Mouse (Mus musculus) embryonic facial prominence, embryonic 13.5 days (tissue): ENCODE measurements around the gene Rbbp6. TPM values are rescaled to one million over a fixed set of nuclear protein-coding genes. Genes with fewer than 3 reads are reported as not detected.

Source experiments
- ATAC-seq: fragments of 200-750 bp; cut with Nextera tagmentation; 2 replicates; pipeline ENCODE4 v1.8.0; 2017; ENCODE audit warnings: low read depth; ENCODE audit not compliant: insufficient number of reproducible peaks, insufficient read depth, low FRiP score, low TSS enrichment
- H3K27ac ChIP-seq: fragments of 300-500 bp; sonication (generic); 2 replicates; pipeline ENCODE4 v1.5.1; 2015; ENCODE audit warnings: moderate library complexity, mild to moderate bottlenecking, inconsistent platforms
- H3K27me3 ChIP-seq: fragments of 300-500 bp; sonication (generic); 2 replicates; pipeline ENCODE4 v1.6.1; 2015; ENCODE audit warnings: mild to moderate bottlenecking, inconsistent platforms
- H3K36me3 ChIP-seq: fragments of 300-500 bp; sonication (generic); 2 replicates; pipeline ENCODE4 v1.6.1; 2015; ENCODE audit warnings: mild to moderate bottlenecking, inconsistent platforms
- H3K4me1 ChIP-seq: fragments of 300-500 bp; sonication (generic); 2 replicates; pipeline ENCODE4 v1.6.1; 2015; ENCODE audit warnings: inconsistent platforms
- H3K4me2 ChIP-seq: fragments of 300-500 bp; sonication (generic); 2 replicates; pipeline ENCODE4 v1.6.1; 2015; ENCODE audit warnings: moderate library complexity, mild to moderate bottlenecking, inconsistent platforms
- H3K4me3 ChIP-seq: fragments of 300-500 bp; sonication (generic); 2 replicates; pipeline ENCODE4 v1.5.1; 2015; ENCODE audit warnings: mild to moderate bottlenecking, inconsistent platforms
- H3K9ac ChIP-seq: fragments of 300-500 bp; sonication (generic); 2 replicates; pipeline ENCODE4 v1.6.1; 2015; ENCODE audit warnings: mild to moderate bottlenecking, inconsistent platforms
- H3K9me3 ChIP-seq: fragments of 300-500 bp; sonication (generic); 2 replicates; pipeline ENCODE4 v1.6.1; 2016; ENCODE audit warnings: inconsistent platforms
- WGBS: fragments of 180-500 bp; shearing (Covaris S2); methylation state at CpG from one replicate; pipeline ENCODE4 v1.1.7; 2015; ENCODE audit warnings: mixed read lengths; 5-methylcytosine and 5-hydroxymethylcytosine counted together
- polyA plus RNA-seq: library from polyadenylated mRNA; unstranded; fragments of >200 nt; fragmentation: Nextera tagmentation; extraction: Ambion mirVana; gene quantifications from 2 replicates; pipeline ENCODE4 v1.2.1, GENCODE M21; 2015

The Rbbp6 gene
- 41.0 and 42.7 TPM in 2 replicates for polyA plus RNA-seq

- ATAC-seq, result no peak
- no peak within 1 kb of the TSS for H3K27ac ChIP-seq
- H3K9ac ChIP-seq, result no peak within 1 kb of the TSS
- no peaks in the 10 kb centered on the region for H3K36me3 ChIP-seq
- no peaks in the 10 kb centered on the region for H3K4me1 ChIP-seq
- WGBS, result 74% methylated on average over 5 of the region's 5 CpGs
- no peaks in the 10 kb centered on the region for H3K9me3 ChIP-seq
- no peaks in the 10 kb centered on the region for H3K27me3 ChIP-seq
- H3K4me3 ChIP-seq, result no peak within 1 kb of the TSS
- no peak within 1 kb of the TSS for H3K4me2 ChIP-seq
Measured at GRCm38 (mm10) chr7:122965386-122965785, at the start of gene Rbbp6. Gene Rbbp6, plus strand, starts transcription at chr7:122965686.

GRCm38 (mm10) chr7:122919728-122920582 is 45.5 kb upstream of the Rbbp6 start:
- no peak for ATAC-seq
- no peak overlapping the region for H3K27ac ChIP-seq
- H3K4me3 ChIP-seq, result no peak overlapping the region
- H3K27me3 ChIP-seq, result no peaks in the 10 kb centered on the region
- H3K4me2 ChIP-seq, result no peak overlapping the region
- no peaks in the 10 kb centered on the region for H3K4me1 ChIP-seq
- H3K9me3 ChIP-seq, result no peaks in the 10 kb centered on the region
- WGBS, result 44% methylated on average over 13 of the region's 13 CpGs
- H3K9ac ChIP-seq, result no peak overlapping the region
- no peaks in the 10 kb centered on the region for H3K36me3 ChIP-seq

- Histone ChIP-seq H3K4me3 (no peak overlapping the region), H3K9ac (no peak overlapping the region), H3K4me2 (no peak overlapping the region), H3K27ac (no peak overlapping the region), H3K4me1 (no peaks in the 10 kb centered on the region), H3K36me3 (no peaks in the 10 kb centered on the region), H3K9me3 (no peaks in the 10 kb centered on the region), H3K27me3 (no peaks in the 10 kb centered on the region)
- 74% methylated on average over 9 of the region's 9 CpGs for WGBS
- no peak for ATAC-seq
Measured at GRCm38 (mm10) chr7:122921537-122921936, 43.9 kb upstream of the Rbbp6 start.

- no peaks in the 10 kb centered on the region for H3K36me3 ChIP-seq
- 73% methylated on average over 3 of the region's 3 CpGs for WGBS
- no peak overlapping the region for H3K9ac ChIP-seq
- no peak for ATAC-seq
- H3K4me2 ChIP-seq, result no peak overlapping the region
- H3K4me3 ChIP-seq, result no peak overlapping the region
- no peaks in the 10 kb centered on the region for H3K4me1 ChIP-seq
- no peak overlapping the region for H3K27ac ChIP-seq
- no peaks in the 10 kb centered on the region for H3K9me3 ChIP-seq
- H3K27me3 ChIP-seq, result no peaks in the 10 kb centered on the region
Measured at GRCm38 (mm10) chr7:122924256-122924655, 41.2 kb upstream of the Rbbp6 start.

GRCm38 (mm10) chr7:122930494-122930893 is 35.0 kb upstream of the Rbbp6 start:
- ATAC-seq, result no peak
- H3K4me3 ChIP-seq, result no peak overlapping the region
- H3K4me1 ChIP-seq, result no peaks in the 10 kb centered on the region
- WGBS, result 43% methylated on average over 3 of the region's 3 CpGs
- H3K36me3 ChIP-seq, result no peaks in the 10 kb centered on the region
- no peak overlapping the region for H3K9ac ChIP-seq
- no peaks in the 10 kb centered on the region for H3K9me3 ChIP-seq
- no peak overlapping the region for H3K27ac ChIP-seq
- H3K4me2 ChIP-seq, result no peak overlapping the region
- H3K27me3 ChIP-seq, result no peaks in the 10 kb centered on the region

- H3K9ac ChIP-seq, result no peak overlapping the region
Measured at GRCm38 (mm10) chr7:122932171-122932570, 33.3 kb upstream of the Rbbp6 start.

GRCm38 (mm10) chr7:122936626-122937025 is 28.9 kb upstream of the Rbbp6 start:
- no peaks in the 10 kb centered on the region for H3K9me3 ChIP-seq
- no peaks in the 10 kb centered on the region for H3K4me1 ChIP-seq
- no peak overlapping the region for H3K27ac ChIP-seq
- no peaks in the 10 kb centered on the region for H3K36me3 ChIP-seq
- no peak overlapping the region for H3K4me2 ChIP-seq
- H3K27me3 ChIP-seq, result no peaks in the 10 kb centered on the region
- no peak overlapping the region for H3K4me3 ChIP-seq
- H3K9ac ChIP-seq, result no peak overlapping the region
- no peak for ATAC-seq

More at GRCm38 (mm10) chr7:122932171-122932570, 33.3 kb upstream of the Rbbp6 start:
- no peak for ATAC-seq
- no peak overlapping the region for H3K4me3 ChIP-seq
- no peak overlapping the region for H3K27ac ChIP-seq
- H3K4me1 ChIP-seq, result no peaks in the 10 kb centered on the region
- no peaks in the 10 kb centered on the region for H3K36me3 ChIP-seq
- H3K9me3 ChIP-seq, result no peaks in the 10 kb centered on the region
- 46% methylated on average over 1 of the region's 1 CpGs for WGBS
- H3K4me2 ChIP-seq, result no peak overlapping the region
- H3K27me3 ChIP-seq, result no peaks in the 10 kb centered on the region

- H3K27ac ChIP-seq, result no peak overlapping the region
- no peak overlapping the region for H3K4me3 ChIP-seq
- H3K36me3 ChIP-seq, result no peaks in the 10 kb centered on the region
- H3K9ac ChIP-seq, result no peak overlapping the region
- H3K4me1 ChIP-seq, result no peaks in the 10 kb centered on the region
- H3K27me3 ChIP-seq, result no peaks in the 10 kb centered on the region
- 69% methylated on average over 1 of the region's 1 CpGs for WGBS
- no peak for ATAC-seq
- no peaks in the 10 kb centered on the region for H3K9me3 ChIP-seq
- H3K4me2 ChIP-seq, result no peak overlapping the region
Measured at GRCm38 (mm10) chr7:122938197-122938596, 27.3 kb upstream of the Rbbp6 start.

GRCm38 (mm10) chr7:122939181-122939580 is 26.3 kb upstream of the Rbbp6 start:
- no peak overlapping the region for H3K27ac ChIP-seq
- no peak overlapping the region for H3K4me2 ChIP-seq
- no peak overlapping the region for H3K9ac ChIP-seq
- H3K27me3 ChIP-seq, result no peaks in the 10 kb centered on the region
- 79% methylated on average over 3 of the region's 3 CpGs for WGBS
- H3K4me3 ChIP-seq, result no peak overlapping the region
- H3K9me3 ChIP-seq, result no peaks in the 10 kb centered on the region
- no peaks in the 10 kb centered on the region for H3K36me3 ChIP-seq
- no peaks in the 10 kb centered on the region for H3K4me1 ChIP-seq
- ATAC-seq, result no peak

- Histone ChIP-seq H3K27ac (no peak overlapping the region), H3K4me1 (no peaks in the 10 kb centered on the region), H3K4me2 (peak overlapping the region; percentile 28; the same call in 1 of the 2 replicates), H3K36me3 (no peaks in the 10 kb centered on the region), H3K4me3 (peak overlapping the region; percentile 5; the same call in 1 of the 2 replicates), H3K9me3 (no peaks in the 10 kb centered on the region), H3K9ac (no peak overlapping the region), H3K27me3 (no peaks in the 10 kb centered on the region)
- WGBS, result 16% methylated on average over 12 of the region's 12 CpGs
- ATAC-seq, result no peak
Measured at GRCm38 (mm10) chr7:122940371-122941075, 25.0 kb upstream of the Rbbp6 start.

- ATAC-seq, result no peak
Measured at GRCm38 (mm10) chr7:122942111-122942510, 23.4 kb upstream of the Rbbp6 start.

GRCm38 (mm10) chr7:122945149-122945548 is 20.3 kb upstream of the Rbbp6 start:
- H3K9ac ChIP-seq, result no peak overlapping the region
- no peaks in the 10 kb centered on the region for H3K9me3 ChIP-seq
- no peak overlapping the region for H3K4me2 ChIP-seq
- no peaks in the 10 kb centered on the region for H3K27me3 ChIP-seq
- no peaks in the 10 kb centered on the region for H3K4me1 ChIP-seq
- H3K4me3 ChIP-seq, result no peak overlapping the region
- WGBS, result 6% methylated on average over 1 of the region's 1 CpGs
- H3K27ac ChIP-seq, result no peak overlapping the region
- ATAC-seq, result no peak
- no peaks in the 10 kb centered on the region for H3K36me3 ChIP-seq

More at GRCm38 (mm10) chr7:122942111-122942510, 23.4 kb upstream of the Rbbp6 start:
- Histone ChIP-seq H3K9ac (no peak overlapping the region), H3K4me3 (no peak overlapping the region), H3K4me2 (no peak overlapping the region), H3K27me3 (no peaks in the 10 kb centered on the region), H3K4me1 (no peaks in the 10 kb centered on the region), H3K36me3 (no peaks in the 10 kb centered on the region), H3K9me3 (no peaks in the 10 kb centered on the region), H3K27ac (no peak overlapping the region)
- 88% methylated on average over 8 of the region's 8 CpGs for WGBS
